Mouse (Mus musculus): ENCODE results near the gene Ak4. TPM values are rescaled to one million over a fixed set of nuclear protein-coding genes. Genes with fewer than 3 reads are reported as not detected.

Ak4 gene
- polyA plus RNA-seq, 2 experiments: 3.5 to 6.5 TPM

DNA sequence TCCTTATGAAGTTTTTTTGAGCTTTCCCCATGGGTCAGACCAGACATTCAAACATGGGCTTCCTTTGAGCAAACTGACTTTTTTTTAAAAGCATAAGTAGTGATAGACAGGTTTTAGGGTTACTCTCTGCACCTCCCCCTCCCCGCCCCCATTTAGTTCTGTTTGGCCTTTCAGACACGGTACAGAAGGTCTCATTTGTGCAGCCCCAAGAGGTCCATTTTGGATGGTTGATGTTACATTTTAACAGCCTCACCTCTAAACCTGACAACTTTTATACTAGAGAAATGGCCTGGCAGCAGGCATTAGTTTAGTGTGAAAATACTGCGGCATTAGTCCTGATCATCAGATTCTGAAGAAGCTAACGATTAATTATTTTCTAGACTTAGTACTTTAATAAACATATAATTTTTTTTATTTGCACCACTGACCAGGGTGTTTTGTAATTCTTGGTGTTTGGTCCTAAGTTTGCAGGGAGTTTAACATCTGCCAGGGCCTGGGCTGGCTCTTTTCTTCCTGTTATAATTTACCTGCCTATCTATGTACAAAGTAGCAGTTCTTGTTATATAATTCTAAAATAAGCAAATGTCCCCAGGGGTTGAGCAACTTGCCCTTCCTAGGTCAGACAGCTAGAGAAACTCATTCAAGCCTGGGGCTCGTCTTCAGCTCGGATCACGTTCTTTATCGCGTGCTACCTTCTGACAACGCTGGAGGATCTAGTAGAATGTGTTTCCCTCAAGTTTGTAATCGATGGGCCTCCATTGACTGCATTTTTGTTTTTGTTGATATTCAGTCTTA lies 9.0 kb downstream of the Ak4 start:
- ATAC-seq (ENCODE audit: insufficient read depth) (no peak), DNase-seq (ENCODE audit: low read depth in 3 of 3, low spot score in 3 of 3) (no peak)
- Histone ChIP-seq H3K27ac (no peak overlapping the region), H3K4me2 (ENCODE audit: low read depth) (no peak overlapping the region), H3K36me3 (replicated peaks; ENCODE audit: control insufficient read depth, insufficient read depth, low read depth) (no peaks in the 10 kb centered on the region), H3K9ac (replicated peaks) (no peak overlapping the region), H3K27me3 (ENCODE audit: control insufficient read depth, insufficient read depth, low read length) (no peaks in the 10 kb centered on the region), H3K9me3 (ENCODE audit: control insufficient read depth, low read length) (no peaks in the 10 kb centered on the region), H3K4me3 (ENCODE audit: insufficient read depth in 1 of 2, low read depth in 2 of 2, low read length in 2 of 2) (no peak overlapping the region), H3K4me1 (replicated peaks; ENCODE audit: control insufficient read depth in 2 of 2, insufficient read depth in 2 of 2, low read length in 1 of 2) (peaks cover 0 to 10% of the 10 kb centered on the region in 2 experiments; a peak in 2 of 4 replicates)
- TF ChIP-seq EP300 (IDR thresholded peaks at IDR 0.05; ENCODE audit: low read depth) (no peak), CTCF (IDR thresholded peaks at IDR 0.05; ENCODE audit: low read depth) (no peak)
- 67% methylated on average over 11 of the region's 11 CpGs for WGBS (ENCODE audit: insufficient replicate concordance)

DNA sequence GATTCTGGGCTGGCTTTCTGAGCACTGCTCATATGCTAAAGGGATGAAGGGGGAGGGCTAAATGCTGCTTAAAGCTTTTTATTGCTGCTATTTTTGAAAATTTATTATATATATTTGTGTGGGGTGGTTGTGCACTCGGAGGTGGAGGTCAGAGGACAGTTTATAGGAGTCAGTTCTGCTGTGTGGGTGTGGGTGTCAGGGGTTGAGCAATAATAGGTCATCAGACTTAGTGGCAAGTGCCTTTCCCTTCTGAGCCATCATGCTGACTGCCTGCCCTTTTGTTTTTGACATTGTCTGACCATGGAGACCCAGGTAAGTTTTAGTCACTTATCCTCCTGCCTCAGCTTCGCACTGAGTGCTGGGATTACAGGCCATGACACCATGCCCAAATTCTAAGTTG lies 10.0 kb downstream of the Ak4 start:
- H3K4me3 ChIP-seq (ENCODE audit: insufficient read depth in 1 of 2, low read depth in 2 of 2, low read length in 2 of 2): no peak overlapping the region
- H3K9me3 ChIP-seq (ENCODE audit: control insufficient read depth, low read length): no peaks in the 10 kb centered on the region
- H3K9ac ChIP-seq (replicated peaks): no peak overlapping the region
- H3K27me3 ChIP-seq (ENCODE audit: control insufficient read depth, insufficient read depth, low read length): no peaks in the 10 kb centered on the region
- DNase-seq (ENCODE audit: low read depth in 3 of 3, low spot score in 3 of 3): no peak
- no peak overlapping the region for H3K4me2 ChIP-seq (ENCODE audit: low read depth)
- H3K36me3 ChIP-seq (replicated peaks; ENCODE audit: control insufficient read depth, insufficient read depth, low read depth): no peaks in the 10 kb centered on the region
- H3K4me1 ChIP-seq (replicated peaks; ENCODE audit: control insufficient read depth in 2 of 2, insufficient read depth in 2 of 2, low read length in 1 of 2): peaks cover 0 to 7% of the 10 kb centered on the region in 2 experiments; a peak in 2 of 4 replicates
- 69% methylated on average over 2 of the region's 2 CpGs for WGBS (ENCODE audit: insufficient replicate concordance)
- TF ChIP-seq EP300 (IDR thresholded peaks at IDR 0.05; ENCODE audit: low read depth) (no peak), CTCF (IDR thresholded peaks at IDR 0.05; ENCODE audit: low read depth) (no peak)
- no peak overlapping the region for H3K27ac ChIP-seq
- ATAC-seq (ENCODE audit: insufficient read depth): no peak

DNA sequence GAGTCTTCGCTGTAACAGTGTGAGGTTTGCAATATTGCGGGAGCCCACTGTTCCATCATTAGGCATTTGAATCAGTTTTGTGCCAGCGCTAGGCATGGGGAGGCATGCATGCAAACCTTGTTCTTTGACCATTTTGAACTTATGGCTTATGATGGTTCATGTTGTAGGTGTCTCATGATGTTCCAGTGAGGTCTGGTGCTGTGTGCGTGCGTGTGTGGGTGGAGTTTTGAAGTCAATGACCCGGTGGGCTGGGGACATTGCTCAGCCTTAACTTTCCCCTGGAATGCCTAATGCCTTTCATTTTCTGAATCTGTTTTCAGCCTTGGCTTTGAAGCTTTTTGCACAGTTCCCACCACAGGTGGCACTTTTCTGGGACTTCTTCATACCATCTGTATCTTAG lies 10.9 kb downstream of the Ak4 start:
- Histone ChIP-seq H3K4me1 (replicated peaks; ENCODE audit: control insufficient read depth in 2 of 2, insufficient read depth in 2 of 2, low read length in 1 of 2) (peaks cover 0 to 7% of the 10 kb centered on the region in 2 experiments; a peak in 2 of 4 replicates), H3K4me3 (ENCODE audit: insufficient read depth in 1 of 2, low read depth in 2 of 2, low read length in 2 of 2) (no peak overlapping the region), H3K27me3 (ENCODE audit: control insufficient read depth, insufficient read depth, low read length) (no peaks in the 10 kb centered on the region), H3K4me2 (ENCODE audit: low read depth) (no peak overlapping the region), H3K27ac (no peak overlapping the region), H3K36me3 (replicated peaks; ENCODE audit: control insufficient read depth, insufficient read depth, low read depth) (no peaks in the 10 kb centered on the region), H3K9ac (replicated peaks) (no peak overlapping the region), H3K9me3 (ENCODE audit: control insufficient read depth, low read length) (no peaks in the 10 kb centered on the region)
- ATAC-seq (ENCODE audit: insufficient read depth) (no peak), DNase-seq (ENCODE audit: low read depth in 3 of 3, low spot score in 3 of 3) (no peak)
- 77% methylated on average over 6 of the region's 6 CpGs for WGBS (ENCODE audit: insufficient replicate concordance)
- TF ChIP-seq CTCF (IDR thresholded peaks at IDR 0.05; ENCODE audit: low read depth): no peak
- no peak for TF ChIP-seq EP300 (IDR thresholded peaks at IDR 0.05; ENCODE audit: low read depth)

DNA sequence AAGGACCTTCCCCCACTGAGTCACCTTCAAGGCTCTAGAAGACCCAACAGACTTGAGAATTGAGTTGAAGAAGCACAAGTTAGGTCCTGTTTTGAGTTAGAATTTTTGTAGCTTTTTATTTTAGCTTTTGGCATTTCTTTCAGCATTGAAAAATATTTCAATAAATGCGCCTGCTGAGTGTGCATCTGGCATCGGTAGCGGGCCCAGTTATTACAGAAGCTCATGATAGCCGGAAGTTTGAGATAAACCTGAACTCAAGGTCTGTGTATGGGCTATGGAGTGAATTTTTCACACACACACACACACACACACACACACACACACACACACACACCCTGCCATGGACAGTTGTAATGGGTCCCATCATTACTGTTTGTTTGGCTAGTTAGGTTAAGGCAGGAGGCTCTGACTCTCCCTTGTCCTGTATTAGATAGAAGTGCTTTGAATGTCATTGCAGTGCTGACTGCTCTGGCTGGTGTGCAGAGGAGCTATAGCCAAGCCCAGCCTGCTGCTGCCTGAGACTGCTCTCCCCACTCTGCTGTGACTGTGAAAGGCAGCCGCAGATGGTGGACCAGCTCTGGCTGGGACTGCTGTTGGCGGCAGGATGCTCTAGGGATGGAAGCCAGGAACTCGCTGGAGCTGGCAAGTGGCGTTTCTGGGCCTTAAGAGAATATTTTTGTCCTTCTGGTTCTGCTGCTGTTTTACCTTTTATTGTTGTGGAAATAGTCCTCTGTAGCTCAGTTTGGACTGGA lies 17.9 kb downstream of the Ak4 start:
- no peak for DNase-seq (ENCODE audit: low read depth in 3 of 3, low spot score in 3 of 3)

DNA sequence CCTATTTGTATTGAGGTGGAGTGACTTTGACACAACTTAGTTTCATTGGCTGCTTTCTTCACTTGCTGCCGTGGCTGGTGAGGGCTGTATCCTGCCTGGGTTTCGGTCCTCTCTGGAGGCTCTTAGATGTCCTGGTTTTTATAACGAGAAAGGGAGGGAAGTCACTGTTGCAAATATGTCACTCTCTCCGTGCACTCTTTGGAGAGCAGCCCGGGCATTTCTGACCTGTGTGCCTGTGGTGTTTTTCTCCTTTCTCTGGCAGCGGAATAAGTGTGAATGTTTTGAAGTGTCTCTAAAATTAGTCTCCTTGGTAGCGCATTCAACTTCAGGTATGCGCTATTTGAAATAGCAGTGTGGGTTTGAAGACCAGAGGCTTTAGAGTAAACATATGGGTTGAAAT lies 19.2 kb downstream of the Ak4 start:
- H3K4me3 ChIP-seq (ENCODE audit: insufficient read depth in 1 of 2, low read depth in 2 of 2, low read length in 2 of 2): no peak overlapping the region
- no peaks in the 10 kb centered on the region for H3K27me3 ChIP-seq (ENCODE audit: control insufficient read depth, insufficient read depth, low read length)
- no peak for TF ChIP-seq CTCF (IDR thresholded peaks at IDR 0.05; ENCODE audit: low read depth)
- TF ChIP-seq EP300 (IDR thresholded peaks at IDR 0.05; ENCODE audit: low read depth): no peak
- DNase-seq (ENCODE audit: low read depth in 3 of 3, low spot score in 3 of 3) (no peak), ATAC-seq (ENCODE audit: insufficient read depth) (no peak)
- no peaks in the 10 kb centered on the region for H3K9me3 ChIP-seq (ENCODE audit: control insufficient read depth, low read length)
- WGBS (ENCODE audit: insufficient replicate concordance): 55% methylated on average over 8 of the region's 8 CpGs
- no peak overlapping the region for H3K4me2 ChIP-seq (ENCODE audit: low read depth)
- no peak overlapping the region for H3K27ac ChIP-seq
- no peaks in the 10 kb centered on the region for H3K4me1 ChIP-seq (replicated peaks; ENCODE audit: control insufficient read depth in 2 of 2, insufficient read depth in 2 of 2, low read length in 1 of 2)
- H3K36me3 ChIP-seq (replicated peaks; ENCODE audit: control insufficient read depth, insufficient read depth, low read depth): no peaks in the 10 kb centered on the region
- H3K9ac ChIP-seq (replicated peaks): no peak overlapping the region

More for the DNA sequence above, 17.9 kb downstream of the Ak4 start:
- Histone ChIP-seq H3K27me3 (ENCODE audit: control insufficient read depth, insufficient read depth, low read length) (no peaks in the 10 kb centered on the region), H3K9me3 (ENCODE audit: control insufficient read depth, low read length) (no peaks in the 10 kb centered on the region), H3K4me1 (replicated peaks; ENCODE audit: control insufficient read depth in 2 of 2, insufficient read depth in 2 of 2, low read length in 1 of 2) (no peaks in the 10 kb centered on the region), H3K36me3 (replicated peaks; ENCODE audit: control insufficient read depth, insufficient read depth, low read depth) (no peaks in the 10 kb centered on the region), H3K9ac (replicated peaks) (no peak overlapping the region), H3K27ac (no peak overlapping the region), H3K4me2 (ENCODE audit: low read depth) (no peak overlapping the region), H3K4me3 (ENCODE audit: insufficient read depth in 1 of 2, low read depth in 2 of 2, low read length in 2 of 2) (no peak overlapping the region)
- TF ChIP-seq CTCF (IDR thresholded peaks at IDR 0.05; ENCODE audit: low read depth): no peak
- no peak for TF ChIP-seq EP300 (IDR thresholded peaks at IDR 0.05; ENCODE audit: low read depth)
- 67% methylated on average over 8 of the region's 8 CpGs for WGBS (ENCODE audit: insufficient replicate concordance)
- ATAC-seq (ENCODE audit: insufficient read depth): no peak

Measured in liver, embryonic 14.5 days (tissue).